Mouse (Mus musculus) megakaryocyte, embryonic 14.5 days (primary cell): ENCODE measurements around the gene Erlin1. TPM values are rescaled to one million over a fixed set of nuclear protein-coding genes. Genes with fewer than 3 reads are reported as not detected.

ENCODE experiments used
- H3K27me3 ChIP-seq: replicated peaks from 2 replicates; pipeline ENCODE3; 2012; ENCODE audit warnings: inconsistent platforms
- H3K36me3 ChIP-seq: replicated peaks from 2 replicates; pipeline ENCODE3; 2012; ENCODE audit warnings: low read length, inconsistent platforms, mixed read lengths
- H3K4me1 ChIP-seq: 2 replicates; pipeline ENCODE4 v1.6.1; 2012; ENCODE audit warnings: inconsistent platforms
- H3K4me3 ChIP-seq: replicated peaks from 2 replicates; pipeline ENCODE3; 2012; ENCODE audit warnings: moderate library complexity, mild to moderate bottlenecking, inconsistent platforms
- H3K9me3 ChIP-seq: 2 replicates; pipeline ENCODE4 v1.6.1; 2012; ENCODE audit warnings: inconsistent platforms
- FLI1 ChIP-seq: IDR thresholded peaks from 2 replicates; pipeline ENCODE4 v1.6.1; 2012; ENCODE audit warnings: low read length, inconsistent platforms, mixed read lengths
- GATA1 ChIP-seq: IDR thresholded peaks from 3 replicates; pipeline ENCODE4 v1.6.1; 2012; ENCODE audit warnings: mixed read lengths, low read length, inconsistent platforms, borderline replicate concordance
- polyA plus RNA-seq: library from polyadenylated mRNA; stranded (reverse); fragments of >175 nt; gene quantifications from 2 replicates; pipeline ENCODE4 v1.2.3, GENCODE M21; 2012; ENCODE audit warnings: low replicate concordance; ENCODE audit not compliant: insufficient read depth

The Erlin1 gene
- polyA plus RNA-seq, 1 experiment = 2.2 TPM

DNA sequence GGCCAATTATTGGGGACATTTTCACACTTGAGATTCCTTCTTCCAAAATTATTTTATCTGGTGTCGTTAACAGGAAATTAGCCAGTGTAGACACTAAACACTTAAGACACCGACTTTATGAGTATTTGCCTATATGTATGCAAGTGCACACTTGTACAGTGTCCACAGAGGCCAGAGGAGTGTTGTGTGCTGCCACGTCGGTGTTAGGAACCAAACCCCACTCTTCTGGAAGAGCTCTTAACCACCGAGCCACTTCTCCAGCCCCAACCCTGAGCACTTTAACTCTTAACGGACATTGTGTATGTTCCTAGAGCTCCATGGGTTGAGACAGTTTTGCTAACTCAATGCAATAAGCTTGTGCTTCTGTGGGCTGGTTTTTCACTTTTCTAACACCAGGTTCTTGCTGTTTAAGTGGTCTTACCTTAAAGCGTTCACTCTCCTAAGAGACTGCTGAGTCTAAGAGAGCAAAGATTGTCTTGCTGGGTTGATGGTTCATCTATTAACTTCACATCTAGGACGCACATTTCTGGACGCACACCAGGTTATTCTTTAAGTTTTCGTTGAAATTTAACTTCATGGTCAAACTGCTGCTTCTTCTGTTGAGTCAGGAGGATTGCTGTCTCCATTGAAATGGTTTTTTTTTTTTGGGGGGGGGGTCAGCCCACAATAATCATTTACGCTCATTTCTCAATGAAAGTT is 37.4 kb downstream of the Erlin1 start:
- TF ChIP-seq GATA1 (no peak), FLI1 (no peak)
- Histone ChIP-seq H3K27me3 (no peaks in the 10 kb centered on the region), H3K9me3 (no peaks in the 10 kb centered on the region), H3K4me3 (no peak overlapping the region), H3K4me1 (peaks cover 4% of the 10 kb centered on the region; the same call in 1 of the 2 replicates), H3K36me3 (peaks cover 36% of the 10 kb centered on the region)

DNA sequence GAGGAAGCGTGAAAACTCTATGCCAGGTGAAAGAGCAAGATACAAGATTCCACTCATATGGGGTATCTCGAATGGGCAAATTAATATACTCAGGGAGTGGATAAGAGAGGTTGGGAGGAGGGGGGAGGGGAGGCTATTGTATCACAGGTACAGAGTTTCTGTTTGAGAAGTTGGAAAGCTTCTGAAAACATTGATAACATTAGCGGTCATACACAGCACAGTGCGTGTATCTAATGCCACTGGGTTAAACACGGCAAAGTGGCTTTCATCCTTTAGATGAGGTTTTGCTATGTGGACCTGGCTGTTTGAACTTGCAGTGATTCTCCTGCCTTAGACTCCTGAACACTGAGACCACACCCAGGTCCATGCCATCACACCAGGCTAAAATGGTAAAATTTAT is 39.6 kb downstream of the Erlin1 start:
- Histone ChIP-seq H3K27me3 (no peaks in the 10 kb centered on the region), H3K36me3 (peaks cover 15% of the 10 kb centered on the region), H3K4me1 (no peaks in the 10 kb centered on the region; the same call in 1 of the 2 replicates), H3K4me3 (no peak overlapping the region), H3K9me3 (no peaks in the 10 kb centered on the region)
- TF ChIP-seq GATA1 (no peak), FLI1 (no peak)

DNA sequence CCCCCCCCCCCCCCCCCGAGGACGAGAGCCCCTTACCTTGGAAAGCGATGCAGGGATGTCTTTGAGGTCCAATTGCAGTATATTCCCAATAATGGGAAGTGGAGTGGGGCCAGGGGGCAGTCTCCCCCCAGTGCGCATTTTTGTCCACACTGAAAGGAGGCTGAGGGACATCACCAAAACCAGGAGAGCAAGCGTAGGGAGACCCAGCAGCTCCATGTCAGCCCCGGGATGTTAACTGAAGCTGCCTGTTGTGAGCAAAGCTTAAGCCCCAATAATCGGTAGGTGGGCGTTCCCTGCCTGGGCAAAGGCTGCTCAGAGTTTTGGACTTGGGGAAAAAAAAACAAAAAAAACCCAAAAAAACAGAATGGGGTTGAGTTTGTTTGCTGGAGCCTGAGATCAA is 40.6 kb downstream of the Erlin1 start, which contains the start of gene Cyp2c23:
Cyp2c23 (minus strand) TSS at position 237 of the 400 bp plus-strand sequence.
- TF ChIP-seq FLI1 = no peak
- no peak for TF ChIP-seq GATA1
- Histone ChIP-seq H3K36me3 (peaks cover 7% of the 10 kb centered on the region), H3K27me3 (peaks cover 2% of the 10 kb centered on the region), H3K4me1 (no peaks in the 10 kb centered on the region; the same call in 1 of the 2 replicates), H3K4me3 (no peak within 1 kb of the TSS), H3K9me3 (no peaks in the 10 kb centered on the region)

DNA sequence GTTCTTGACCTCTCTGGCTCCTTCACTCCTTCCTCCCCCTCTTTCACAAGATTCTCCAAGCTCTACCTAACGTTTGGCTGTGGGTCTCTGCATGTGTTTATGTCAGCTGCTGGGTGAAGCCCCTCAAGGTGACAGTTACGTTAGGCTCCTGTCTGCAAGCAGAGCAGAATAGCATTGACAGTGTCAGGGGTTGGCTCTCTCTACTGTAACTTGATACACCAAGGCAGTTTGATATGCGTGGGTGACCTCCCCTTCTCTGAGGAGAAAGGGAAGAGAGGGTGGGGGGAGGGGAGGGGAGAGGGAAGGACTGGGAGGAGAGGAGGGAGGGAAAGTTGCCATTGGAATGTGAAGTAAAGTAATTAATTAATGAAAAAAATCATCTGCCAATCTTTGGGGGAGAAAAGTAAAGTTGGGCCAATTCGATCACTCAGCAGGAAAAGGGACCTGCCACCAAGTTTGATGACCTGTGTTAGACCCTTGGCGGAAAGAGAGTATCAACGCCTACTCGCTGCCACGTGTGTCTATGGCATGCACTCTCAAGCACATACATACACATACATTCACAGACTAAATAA is 42.5 kb downstream of the Erlin1 start:
- Histone ChIP-seq H3K9me3 (peaks cover 16% of the 10 kb centered on the region), H3K36me3 (no peaks in the 10 kb centered on the region), H3K27me3 (peaks cover 2% of the 10 kb centered on the region), H3K4me3 (no peak overlapping the region), H3K4me1 (no peaks in the 10 kb centered on the region)
- TF ChIP-seq GATA1 (no peak), FLI1 (no peak)

DNA sequence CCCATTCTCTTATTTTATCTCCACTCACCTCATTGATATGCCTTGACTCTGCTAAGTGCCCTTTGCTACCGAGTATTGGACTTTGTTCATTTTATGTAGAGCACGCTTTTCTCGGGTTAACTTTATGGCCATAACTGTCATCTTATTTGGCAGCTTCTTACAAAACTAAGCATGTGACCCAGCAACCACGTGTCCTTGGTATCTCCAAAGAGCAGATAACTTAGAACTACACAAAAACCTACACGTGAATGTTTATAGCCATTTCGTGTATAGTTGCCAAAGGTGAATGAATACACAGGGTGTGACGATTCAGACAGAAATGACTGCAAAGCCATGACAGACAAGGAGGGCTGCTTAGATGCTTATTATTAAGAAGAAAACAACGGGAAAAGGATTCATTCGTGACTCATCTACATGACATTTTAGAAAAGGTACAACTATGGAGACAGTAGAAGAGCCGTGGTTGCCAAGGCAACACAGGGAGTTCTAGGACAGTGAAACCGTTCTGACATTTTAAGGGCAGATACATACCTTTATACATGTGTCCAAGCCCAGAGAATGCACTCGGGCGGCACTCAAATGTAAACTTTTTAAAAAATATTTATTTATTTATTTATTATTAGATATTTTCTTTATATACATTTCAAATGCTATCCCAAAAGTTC is 44.5 kb downstream of the Erlin1 start:
- TF ChIP-seq GATA1 = no peak
- no peak for TF ChIP-seq FLI1
- no peaks in the 10 kb centered on the region for H3K4me1 ChIP-seq

DNA sequence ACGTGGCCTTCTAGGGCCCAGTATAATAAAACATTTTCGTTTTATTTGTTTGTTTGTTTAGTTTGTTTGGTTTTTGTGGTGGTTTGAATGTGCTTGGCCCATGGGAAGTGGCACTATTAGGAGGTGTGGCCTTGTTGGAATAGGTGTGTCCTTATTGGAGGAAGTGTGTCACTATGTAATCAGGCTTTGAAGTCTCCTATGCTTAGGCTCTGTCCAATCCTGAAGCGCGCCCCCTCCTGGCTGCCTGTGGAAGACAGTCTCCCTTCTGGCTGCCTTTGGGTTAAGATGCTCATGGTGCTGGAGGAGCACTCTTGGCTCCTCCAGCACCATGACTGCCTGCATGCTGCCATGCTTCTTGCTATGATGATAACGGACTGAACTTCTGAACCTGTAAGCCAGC is 46.5 kb downstream of the Erlin1 start:
- H3K27me3 ChIP-seq = peaks cover 9% of the 10 kb centered on the region
- no peaks in the 10 kb centered on the region for H3K4me1 ChIP-seq
- no peak overlapping the region for H3K4me3 ChIP-seq
- no peaks in the 10 kb centered on the region for H3K36me3 ChIP-seq
- TF ChIP-seq GATA1 = no peak
- peaks cover 16% of the 10 kb centered on the region for H3K9me3 ChIP-seq

More for the DNA sequence above, 44.5 kb downstream of the Erlin1 start:
- Histone ChIP-seq H3K36me3 (no peaks in the 10 kb centered on the region), H3K27me3 (peaks cover 2% of the 10 kb centered on the region), H3K4me3 (no peak overlapping the region), H3K9me3 (peaks cover 16% of the 10 kb centered on the region)

DNA sequence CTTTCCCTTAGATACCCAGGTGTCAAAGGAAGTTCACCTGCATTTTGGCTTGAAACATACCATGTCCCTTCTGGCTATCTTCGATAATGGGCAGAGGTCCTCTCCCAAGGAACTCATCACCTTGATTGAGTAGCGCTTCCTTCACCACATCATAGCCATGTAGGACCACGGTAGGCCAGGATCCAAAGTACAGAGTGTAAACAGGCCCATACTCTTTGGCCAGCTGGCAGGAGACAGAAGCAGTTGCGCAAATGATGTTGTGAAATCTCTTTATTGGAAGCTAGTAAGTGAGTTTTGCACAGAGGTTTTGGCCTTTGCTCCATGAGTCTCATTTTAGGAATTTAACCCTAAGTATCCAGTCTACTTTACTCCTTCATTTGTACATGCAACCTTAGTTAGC is 48.1 kb downstream of the Erlin1 start:
- Histone ChIP-seq H3K27me3 (peaks cover 14% of the 10 kb centered on the region), H3K4me1 (no peaks in the 10 kb centered on the region), H3K36me3 (no peaks in the 10 kb centered on the region), H3K9me3 (peaks cover 16% of the 10 kb centered on the region), H3K4me3 (no peak overlapping the region)
- TF ChIP-seq GATA1 = no peak
- TF ChIP-seq FLI1 = no peak

DNA sequence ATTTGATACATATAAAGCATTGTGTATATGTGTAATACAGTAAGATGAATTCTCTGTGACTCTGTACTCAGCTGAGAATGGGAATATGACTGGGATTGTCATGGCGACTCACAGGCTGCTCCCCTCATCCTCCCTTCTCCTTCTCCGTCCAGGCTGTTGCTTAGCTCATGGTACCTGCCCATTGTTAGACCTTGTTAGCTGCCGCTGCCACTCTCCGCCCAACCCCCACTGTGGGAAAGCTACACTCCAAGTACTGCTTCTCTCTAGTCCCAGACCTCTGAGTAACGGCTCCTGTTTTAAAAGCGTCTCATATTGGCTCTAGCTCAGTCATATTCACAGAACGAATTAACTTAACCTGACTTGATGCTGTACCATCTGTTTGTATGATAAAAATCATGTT is 49.8 kb downstream of the Erlin1 start:
- Histone ChIP-seq H3K36me3 (no peaks in the 10 kb centered on the region), H3K4me3 (no peak overlapping the region), H3K4me1 (no peaks in the 10 kb centered on the region), H3K9me3 (peaks cover 16% of the 10 kb centered on the region), H3K27me3 (peaks cover 15% of the 10 kb centered on the region)
- TF ChIP-seq FLI1 (no peak), GATA1 (no peak)

DNA sequence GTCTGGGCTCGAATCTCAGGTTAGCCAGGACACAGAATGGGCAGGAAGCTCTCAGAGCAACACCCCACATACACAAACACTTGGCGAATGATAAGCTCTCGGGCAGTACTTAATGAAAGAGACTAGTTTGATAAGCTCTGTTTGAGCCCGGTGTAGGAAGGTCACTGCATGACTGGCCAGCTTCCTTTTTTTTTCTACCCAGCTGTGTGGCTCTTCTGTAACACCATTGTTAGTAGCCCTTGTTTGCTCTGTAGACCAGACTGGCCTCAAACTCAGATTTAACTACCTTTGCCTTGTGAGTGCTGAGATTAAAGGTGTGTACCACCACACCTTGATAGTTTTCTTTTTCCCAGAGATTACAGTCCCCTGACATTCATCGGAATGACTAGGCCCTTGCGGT is 55.7 kb downstream of the Erlin1 start:
- H3K4me1 ChIP-seq = no peaks in the 10 kb centered on the region
- no peak overlapping the region for H3K4me3 ChIP-seq
- peaks cover 21% of the 10 kb centered on the region for H3K27me3 ChIP-seq
- H3K36me3 ChIP-seq = no peaks in the 10 kb centered on the region
- no peak for TF ChIP-seq GATA1
- no peak for TF ChIP-seq FLI1
- no peaks in the 10 kb centered on the region for H3K9me3 ChIP-seq

DNA sequence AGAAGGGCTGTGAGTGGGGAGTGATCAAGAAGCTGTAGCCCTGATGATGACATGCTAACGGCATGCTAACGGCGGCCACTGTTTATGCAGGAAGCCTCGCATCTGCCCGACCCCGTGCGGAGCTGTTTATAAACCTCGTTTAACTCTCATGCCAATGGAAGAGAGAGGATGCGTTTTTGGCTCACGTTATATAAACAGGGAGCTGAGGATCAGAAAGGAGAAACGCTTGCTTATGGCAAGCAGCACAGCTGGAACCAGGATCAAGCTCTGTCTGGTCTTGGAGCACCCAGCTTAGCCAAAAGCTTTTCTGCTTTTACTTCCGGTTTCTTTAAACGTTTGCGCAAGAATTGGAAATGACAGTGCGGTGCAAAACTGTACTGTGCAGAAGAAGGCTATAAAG is 60.8 kb downstream of the Erlin1 start:
- Histone ChIP-seq H3K9me3 (no peaks in the 10 kb centered on the region), H3K4me1 (no peaks in the 10 kb centered on the region), H3K27me3 (peaks cover 16% of the 10 kb centered on the region), H3K4me3 (no peak overlapping the region), H3K36me3 (no peaks in the 10 kb centered on the region)
- no peak for TF ChIP-seq FLI1
- no peak for TF ChIP-seq GATA1
